Mouse (Mus musculus) kidney, postnatal 36 days (tissue): ENCODE measurements at regions not wholly inside any gene's neighbourhood (a gene's known extent, or its start where the extent isn't known, plus 50 kb on each side); places are given as distances from the start of the nearest gene placed in this dataset.

Source experiments
- DNase-seq, 2 experiments: peaks; one replicate each; pipeline ENCODE4 v3.0.0; 2021 to 2022; ENCODE audit warnings: mixed read lengths in 2 of 2

DNA sequence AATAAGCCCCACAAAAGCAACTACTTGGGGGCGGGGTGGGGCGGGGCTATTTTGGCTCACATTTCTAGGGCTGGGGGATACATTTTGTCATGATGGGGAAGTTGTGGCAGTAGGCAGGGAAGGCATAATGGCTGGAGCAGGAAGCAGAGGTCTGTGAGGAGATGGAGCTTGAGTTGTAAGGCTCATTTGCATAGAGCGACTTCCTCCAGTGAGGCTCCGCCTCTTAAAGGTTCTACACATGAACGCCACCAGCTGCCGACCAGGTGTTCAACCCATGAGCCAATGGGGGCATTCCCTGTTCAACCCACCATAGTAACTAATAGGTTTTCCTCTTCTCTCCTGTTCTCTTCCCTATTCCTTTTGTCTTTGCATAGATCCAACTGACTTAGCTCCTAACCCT lies 302.1 kb upstream of the 4931429L15Rik start:
- DNase-seq: no peak

DNA sequence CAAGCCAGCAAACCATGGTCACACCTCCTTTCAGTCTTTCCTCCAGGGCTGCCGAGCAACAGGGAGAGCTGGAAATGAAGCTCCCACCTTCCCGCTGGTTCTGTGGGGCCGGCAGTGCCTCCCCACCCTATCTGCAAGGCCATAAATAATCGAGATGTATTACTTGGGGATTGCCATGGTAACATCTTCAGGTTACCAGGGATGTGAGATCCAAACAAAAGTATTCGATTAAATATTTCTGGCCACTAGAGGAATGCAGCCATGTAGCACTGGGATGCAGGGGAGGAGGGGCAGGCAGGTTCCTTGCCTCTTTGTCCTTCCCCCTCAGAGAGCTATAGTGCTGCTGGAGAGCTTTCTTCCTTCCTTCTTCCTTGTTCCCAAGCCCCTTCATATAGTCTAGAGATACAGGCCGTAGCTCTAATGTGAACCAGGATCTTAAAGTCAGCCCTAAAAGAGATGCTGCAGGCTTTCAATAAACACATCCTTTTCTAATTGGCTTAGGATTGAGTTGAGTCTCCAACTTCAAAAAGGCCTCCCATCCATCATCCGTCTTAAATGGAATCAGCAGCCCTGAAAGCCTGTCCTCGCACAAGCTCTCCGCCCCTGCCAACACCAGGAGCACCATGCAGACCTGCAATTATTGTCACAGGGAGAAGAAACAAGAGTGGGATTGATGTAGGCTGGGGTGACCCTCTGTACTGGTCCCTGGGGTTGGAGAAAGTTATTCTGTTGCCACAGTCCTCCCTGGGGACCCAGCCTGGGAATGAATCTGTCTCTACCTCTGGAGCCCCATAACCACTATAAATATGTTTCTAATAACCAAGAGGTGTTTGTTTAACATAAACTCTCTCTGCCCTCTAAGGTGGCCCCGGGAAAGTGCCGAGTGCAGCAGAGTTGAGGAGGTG lies 290.6 kb upstream of the 4931429L15Rik start:
- DNase-seq: no peak

DNA sequence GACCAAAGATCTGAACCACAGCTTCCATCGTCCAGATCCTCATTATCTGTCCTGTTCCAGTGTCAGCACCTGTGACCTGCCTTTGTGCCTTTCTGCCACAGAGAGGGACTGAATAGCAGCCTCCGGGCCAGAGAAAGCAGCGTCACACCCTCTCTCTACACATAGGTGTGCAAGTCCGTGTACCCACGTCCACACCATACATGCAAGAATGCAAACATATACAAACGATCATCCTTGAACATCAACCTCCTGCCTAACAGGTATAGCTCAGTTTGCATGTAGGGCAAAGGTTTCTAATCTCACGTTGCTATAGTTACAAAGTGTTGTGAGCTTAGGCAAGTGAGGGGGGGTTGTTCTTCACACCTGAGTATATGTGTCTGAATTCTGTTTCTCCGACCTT lies 288.9 kb upstream of the 4931429L15Rik start:
- DNase-seq: no peak

DNA sequence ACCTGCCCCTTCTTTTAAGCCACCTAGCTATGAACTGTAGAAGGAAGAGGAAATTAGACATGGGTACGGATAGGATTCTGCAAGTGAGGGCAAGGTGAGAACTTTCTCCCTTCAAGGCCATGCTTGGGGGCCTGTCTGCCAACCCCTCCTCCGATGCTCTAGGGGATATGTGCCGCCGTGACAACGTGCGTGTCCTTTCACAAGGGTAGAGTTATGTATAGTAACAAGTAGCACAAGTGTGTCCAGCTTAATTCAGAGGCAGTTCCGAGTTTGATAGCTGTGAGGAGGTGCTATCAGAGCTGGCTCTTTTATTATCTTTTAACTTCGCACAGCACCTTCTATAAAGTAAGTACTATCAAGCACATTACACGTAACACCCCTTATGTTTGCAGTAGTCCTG lies 281.0 kb upstream of the 4931429L15Rik start:
- no peak for DNase-seq

DNA sequence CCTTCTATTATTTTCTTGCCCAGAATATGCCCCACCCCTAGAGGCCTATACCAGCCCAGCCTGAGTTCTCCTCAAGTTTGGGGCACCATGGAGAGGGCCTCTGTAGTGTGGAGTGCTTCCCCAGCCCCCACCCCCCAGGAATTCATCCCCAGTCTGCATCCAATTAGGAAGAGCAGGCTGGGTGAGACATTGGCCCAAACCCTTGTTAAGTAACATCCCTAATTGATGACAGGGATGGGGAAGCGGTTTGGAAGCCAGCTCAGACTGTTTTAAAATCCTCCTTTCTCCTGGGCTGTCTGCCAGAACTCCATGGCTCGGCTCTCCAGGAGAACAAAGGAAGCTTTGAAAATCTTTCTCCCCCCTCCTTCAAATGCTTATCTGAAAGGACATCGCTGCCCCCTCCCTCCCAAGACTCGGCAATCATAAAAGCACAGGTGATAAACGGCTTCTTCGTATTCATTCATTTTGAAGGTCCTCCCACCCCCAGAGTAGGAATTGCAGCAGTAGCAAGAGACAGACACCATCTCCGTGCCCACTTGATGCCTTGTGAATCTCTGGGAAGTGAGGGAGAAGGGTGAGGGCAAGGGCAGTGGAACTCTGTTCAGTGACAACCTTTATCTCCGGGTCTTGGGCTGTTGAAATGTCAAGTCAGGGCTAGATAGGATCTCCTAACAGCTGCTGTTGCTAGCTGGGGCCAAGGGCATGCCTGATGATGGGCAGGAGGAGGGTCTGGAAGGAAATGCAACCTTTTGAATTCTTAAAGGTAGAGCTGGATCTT lies 280.3 kb upstream of the 4931429L15Rik start:
- no peak for DNase-seq

DNA sequence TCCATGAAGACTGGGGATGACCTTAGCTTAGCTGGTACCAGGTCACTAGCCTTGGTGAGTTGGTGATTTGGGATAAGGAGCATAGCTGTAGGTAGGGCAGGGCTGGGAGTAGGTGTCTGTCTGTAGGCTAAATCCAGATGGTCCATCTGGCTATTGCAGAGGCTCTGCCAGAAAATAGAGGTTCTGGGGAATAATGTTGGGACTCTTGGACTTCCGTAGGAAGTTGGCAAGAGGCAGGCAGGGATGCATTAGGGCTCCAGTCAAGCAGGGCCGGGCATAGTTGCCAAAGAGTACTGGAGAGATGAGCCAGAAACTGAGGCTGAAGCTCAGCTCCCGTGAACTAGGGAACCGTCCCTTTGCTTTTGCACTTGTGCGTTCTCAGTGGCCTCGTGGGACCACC lies 278.7 kb upstream of the 4931429L15Rik start:
- DNase-seq: no peak

DNA sequence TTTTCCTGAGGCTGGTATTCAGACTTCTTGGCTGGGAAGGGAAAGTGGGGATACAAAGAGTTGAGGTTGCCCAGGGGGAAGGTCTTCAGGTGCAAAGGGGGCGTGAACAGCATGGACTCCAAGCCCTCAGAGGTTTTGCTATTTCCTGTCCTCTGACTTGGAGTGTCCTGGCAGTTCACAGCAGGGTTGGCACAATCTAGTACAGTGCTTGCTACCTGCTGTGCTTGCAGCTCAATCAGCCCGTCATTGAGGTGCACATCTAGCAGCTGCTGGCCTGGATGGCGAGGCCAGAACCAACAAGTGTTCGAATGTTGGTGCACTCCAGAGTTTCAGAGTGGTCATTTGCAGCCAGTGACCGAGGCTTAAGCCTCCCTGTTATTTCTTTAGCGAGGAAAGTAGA lies 273.7 kb upstream of the 4931429L15Rik start:
- DNase-seq: no peak

DNA sequence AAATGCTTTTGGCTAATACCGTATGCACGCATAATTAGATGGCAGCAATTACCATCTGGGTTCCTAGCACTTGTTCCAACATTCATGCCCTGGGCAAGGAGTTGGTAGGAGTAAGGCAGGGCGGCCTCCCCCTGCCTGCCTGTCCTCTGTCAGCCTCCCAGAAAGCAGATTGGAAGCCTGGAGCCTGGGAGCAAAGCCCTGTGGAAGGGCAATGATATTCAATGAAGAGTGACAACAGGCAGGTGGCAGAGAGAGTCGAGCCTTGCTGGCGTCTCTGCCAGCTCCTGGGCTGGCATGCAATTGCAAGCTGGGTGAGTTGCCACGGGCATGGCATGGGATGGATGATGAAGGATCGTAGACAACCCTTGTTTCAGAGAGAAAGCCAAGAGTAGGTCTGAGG lies 273.1 kb upstream of the 4931429L15Rik start:
- no peak for DNase-seq

DNA sequence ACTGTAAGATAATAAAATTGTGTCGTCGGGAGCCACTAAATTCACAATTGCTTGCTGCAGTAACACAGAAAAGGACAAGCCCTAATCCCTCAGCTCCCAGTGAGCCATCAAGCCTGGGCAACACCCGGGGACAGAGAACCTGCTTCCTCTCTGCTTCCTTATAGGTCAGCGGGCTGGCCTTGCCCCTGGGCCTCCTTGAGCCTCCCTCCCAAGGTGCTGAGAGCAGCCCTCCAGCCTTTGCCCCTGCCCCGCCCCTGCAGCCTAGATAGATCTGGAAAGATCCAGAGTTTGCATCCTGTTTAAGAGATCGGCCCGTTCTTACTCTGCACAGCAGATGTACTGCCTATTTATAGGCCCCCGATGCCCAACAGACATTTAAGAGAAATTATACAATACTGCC lies 267.0 kb upstream of the 4931429L15Rik start:
- DNase-seq: no peak

DNA sequence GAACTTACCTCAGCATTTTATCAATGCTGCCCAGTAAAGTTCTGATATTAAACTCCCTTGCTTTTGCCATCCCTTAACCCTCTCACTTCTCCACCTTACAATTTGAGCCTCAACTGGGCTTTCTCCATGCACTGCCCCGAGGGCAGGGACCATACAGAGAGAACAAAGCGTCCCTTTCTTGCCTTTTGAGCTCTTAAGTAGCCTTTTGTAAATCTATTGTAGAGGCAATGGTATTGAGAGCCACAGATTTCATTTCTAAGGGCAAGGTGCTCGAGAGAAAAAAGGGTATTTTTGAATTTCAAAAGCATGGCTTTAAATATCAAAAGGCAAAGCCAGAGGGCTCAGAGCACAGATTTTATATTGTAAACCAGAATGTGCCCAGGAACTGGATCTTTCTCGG lies 262.1 kb upstream of the 4931429L15Rik start:
- DNase-seq: no peak

DNA sequence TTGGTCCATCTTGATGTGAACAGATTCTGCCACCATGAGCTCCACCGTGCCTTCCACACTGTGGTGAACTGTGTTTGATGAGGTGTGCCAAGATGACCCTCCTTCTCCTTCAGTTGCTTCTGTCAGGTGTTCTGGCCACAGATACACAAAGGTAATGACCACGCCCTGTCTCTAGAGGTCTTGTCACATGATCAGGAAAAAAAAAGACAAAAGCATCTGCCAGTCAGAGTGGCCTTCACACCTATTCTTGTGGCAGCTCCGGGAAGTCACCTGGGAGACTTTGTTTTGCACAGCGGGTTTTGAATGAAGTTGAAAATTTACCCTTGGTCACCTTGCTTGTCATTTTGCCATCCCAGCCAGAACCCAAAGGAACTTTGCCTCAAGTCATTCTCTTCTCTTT lies 242.5 kb upstream of the 4931429L15Rik start:
- DNase-seq: no peak

DNA sequence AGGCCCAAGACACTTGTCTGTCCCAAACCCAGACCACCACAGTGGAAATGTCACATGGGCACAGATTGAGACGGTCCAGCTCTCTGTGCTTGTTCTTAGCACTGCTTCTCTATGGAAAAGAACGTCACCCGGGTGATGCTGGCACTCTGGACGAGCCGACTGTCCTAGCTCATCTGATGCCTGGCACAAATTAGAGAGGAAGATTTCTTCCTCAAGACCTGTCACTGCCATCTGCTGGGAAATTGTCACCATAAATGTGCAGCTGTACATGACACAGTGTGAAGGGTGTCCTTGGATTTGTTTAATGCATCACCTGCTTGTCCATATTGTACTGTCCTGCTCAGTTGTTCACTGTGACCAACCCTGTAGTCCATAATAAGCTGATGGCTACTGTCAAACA lies 238.7 kb upstream of the 4931429L15Rik start:
- DNase-seq: no peak

DNA sequence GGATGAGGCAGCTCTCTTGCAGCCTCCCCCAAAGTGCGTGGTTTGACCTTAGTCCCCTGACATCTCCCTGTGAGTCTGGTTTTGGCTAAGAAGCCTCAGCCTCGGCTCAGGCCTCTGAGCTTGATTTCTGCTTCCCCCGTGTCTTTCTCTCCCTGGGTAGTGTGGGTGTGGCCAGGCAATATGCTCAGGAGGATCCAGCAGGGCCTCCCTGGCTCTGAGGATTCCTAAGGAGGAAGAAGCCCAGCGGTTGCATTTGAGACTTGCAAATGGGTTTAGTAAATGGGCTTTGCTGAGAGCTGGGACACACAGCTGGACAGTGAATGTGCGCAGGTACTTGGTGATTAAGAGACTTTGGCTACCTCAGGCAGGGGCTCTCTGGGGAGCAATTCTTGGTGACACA lies 238.0 kb upstream of the 4931429L15Rik start:
- no peak for DNase-seq

DNA sequence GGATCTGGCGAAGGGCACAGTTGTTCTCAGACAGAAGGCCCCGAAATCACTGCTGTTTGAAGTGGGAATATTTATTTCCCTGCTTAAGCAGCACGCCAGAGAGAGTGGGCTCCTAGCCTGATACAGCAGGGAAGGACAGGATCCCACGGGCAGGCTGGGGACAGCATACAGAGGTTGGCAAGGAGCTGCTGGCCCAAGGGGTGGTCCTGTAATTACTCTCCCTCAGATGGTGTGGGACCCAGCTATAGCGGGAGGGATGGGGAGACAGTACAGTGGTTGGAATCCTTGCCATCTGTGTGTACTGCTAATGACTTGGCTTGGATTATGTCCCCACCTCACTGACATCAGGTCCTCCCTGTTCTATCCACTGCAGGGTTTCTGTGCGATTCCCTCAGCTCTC lies 235.4 kb upstream of the 4931429L15Rik start:
- DNase-seq: no peak

DNA sequence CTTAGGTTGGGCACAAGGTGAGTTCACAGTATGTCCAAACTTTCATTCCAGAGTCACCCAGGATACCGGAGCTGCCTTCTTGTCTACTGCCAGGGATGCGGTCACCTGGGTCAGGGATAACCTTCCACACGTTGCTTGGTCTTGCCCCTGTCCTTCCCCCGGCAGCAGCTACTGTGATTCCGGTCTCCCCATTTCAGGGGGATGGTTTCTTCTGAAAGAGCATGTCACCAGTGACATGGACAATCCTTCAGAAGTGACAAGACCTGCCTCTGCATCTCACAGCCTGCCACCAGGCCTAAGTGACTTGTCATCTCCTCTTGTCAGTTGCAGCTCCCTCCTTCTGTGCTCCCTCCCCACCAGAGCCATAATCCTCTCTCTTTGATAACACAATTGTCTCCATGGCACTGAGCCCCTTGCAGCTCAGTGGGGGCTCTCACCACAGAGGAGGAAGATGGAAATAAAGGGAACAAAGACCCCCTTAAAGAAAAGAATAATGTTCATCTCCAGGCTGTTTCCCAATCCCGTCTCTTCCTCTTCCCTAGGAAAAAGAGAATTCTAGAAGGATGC lies 234.9 kb upstream of the 4931429L15Rik start:
- DNase-seq: no peak

DNA sequence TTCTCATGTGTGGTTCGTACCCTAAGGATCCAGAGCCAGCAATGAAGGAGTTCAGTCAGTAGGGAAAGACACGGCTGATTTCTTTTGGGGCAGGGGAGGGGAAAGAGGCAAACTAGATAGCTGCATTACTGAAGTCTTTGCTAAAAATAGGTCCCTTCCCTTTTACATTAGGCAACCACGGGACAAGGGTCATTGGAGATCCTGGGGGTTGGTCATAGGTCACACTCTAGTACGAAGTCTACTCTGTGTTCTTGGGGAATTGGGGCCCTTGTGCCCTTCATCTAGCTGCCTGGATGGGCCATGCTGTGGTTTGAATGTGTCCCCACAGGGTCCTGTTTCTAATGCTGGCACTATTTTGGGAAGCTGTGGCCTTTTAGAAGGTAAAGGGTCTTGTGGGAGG lies 229.6 kb upstream of the 4931429L15Rik start:
- DNase-seq: peak; percentile 26 to 32

DNA sequence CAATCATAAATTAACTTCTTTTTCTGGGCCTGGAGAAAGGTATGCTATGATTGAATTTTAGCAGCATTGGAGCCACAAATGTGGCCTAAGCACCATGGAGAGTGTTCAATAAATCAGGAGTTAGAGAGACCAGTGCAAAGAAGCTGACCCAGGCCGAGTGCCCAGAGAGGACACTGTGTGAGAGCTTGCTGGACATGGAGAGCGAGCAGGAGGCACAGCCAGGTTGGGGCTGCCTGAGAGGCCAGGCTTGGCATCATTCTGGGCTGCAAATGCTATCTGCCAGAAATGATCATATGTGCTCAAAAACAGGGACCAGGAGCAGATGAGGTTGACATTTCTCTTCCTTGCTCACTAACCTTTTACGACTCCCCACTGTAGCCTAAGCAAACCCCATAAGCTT lies 224.5 kb upstream of the 4931429L15Rik start:
- no peak for DNase-seq

DNA sequence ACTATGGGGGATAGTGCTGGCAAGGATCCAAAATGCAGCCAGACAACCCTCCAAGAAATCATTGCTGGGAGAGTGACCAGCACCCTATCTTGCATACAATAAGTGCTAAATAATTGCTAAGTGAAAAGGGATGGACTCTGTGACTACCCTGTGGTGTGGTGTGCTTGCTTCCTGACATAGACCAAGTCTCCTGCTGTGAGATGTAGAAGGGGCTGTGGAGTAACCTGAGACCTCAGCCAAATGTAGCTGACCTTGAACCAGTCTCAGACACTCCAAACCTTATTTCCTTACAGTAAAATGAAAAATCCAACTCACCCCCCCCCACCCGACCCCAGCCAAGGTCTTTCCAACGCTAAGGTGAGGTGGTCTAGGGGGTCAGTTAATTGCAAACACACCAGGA lies 221.2 kb upstream of the 4931429L15Rik start:
- DNase-seq: no peak

DNA sequence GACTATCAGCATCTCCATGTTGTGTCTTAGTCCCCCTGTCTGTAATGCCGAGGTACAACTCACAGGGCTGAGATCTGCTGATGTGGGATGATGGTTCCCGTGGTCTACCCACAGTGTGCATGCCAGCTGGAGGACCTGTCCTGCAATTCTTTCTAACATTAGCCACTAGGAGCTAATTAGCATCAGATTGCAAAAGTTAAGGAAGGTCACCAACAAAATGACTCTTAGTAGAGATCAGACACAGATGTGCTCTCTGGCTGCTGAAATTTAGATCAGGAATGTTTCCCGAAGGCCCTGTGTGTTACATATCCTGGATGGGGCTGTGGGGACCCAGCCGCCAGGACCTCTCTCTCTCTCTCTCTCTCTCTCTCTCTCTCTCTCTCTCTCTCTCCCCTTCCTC lies 218.8 kb upstream of the 4931429L15Rik start:
- DNase-seq: no peak

DNA sequence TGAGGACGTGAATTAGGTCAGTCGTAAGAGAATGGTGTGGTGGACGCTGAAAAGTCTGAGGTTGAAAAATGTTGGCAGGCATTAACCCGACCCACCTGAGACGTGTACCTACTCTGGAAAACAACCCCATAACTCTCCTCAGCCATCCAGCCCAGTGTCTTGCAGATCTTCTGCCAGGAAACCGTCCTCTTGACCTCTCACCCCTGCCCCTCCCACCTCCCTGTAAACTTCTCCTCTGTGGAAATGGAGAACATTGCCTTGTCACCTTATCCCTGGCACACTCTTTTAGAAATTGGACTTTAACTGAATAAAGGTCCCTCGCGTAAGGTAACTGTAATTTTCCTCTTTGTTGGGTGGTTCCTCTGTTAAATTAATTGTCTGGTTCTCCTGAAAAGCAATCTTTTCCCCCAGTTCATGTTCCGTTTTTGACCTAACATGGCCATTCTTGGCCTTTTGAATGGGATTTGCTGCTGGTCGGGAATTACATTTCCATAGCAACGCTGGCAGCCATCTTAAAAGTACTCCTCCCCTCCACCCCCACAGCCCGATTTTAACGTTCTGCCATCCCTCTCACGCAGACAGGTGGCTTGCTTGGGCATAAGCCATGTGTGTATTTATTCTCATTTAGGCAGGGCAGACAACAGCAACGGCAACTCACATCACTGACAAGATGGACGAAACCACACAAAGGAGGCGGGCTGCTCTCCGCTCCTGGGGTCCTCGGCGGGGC lies 196.8 kb upstream of the 4931429L15Rik start:
- peak in 1 of 2 experiments; percentile 31 for DNase-seq

DNA sequence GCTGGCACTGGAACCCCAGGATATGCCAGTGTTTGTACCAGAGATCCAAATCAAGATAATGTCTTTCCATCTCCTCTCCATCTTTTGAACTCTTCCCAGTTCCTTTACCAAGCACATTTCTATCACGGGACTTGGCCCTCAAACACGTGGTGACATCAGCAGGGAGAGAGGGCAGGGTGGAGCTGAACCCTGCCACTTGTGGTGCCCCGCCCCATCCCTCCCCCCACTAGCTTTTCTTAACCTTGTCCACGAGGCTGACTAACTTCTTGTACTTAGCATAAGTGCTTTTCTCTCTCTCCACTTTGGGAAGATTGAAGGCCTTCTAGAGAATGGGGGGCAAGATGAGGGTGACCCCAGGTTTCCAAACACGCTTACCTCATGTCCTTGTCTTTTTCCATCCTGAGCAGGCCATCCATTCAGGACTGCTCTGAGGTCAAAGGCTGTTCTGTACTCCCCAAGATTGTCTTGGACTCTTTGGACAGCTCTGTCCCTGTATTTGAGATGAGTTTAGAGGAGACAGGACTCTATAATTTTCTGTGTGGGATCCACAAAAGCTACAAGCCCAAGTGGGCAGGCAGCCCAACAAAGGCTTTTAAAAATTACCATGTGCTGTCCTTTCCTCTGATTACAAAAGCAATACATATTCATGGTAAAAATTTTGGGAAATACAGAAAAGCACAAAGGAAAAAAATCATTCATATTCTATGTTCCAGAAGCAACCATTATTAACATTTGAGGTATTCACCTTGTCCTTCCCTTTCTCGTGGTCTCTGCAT lies 192.7 kb upstream of the 4931429L15Rik start:
- DNase-seq: no peak

DNA sequence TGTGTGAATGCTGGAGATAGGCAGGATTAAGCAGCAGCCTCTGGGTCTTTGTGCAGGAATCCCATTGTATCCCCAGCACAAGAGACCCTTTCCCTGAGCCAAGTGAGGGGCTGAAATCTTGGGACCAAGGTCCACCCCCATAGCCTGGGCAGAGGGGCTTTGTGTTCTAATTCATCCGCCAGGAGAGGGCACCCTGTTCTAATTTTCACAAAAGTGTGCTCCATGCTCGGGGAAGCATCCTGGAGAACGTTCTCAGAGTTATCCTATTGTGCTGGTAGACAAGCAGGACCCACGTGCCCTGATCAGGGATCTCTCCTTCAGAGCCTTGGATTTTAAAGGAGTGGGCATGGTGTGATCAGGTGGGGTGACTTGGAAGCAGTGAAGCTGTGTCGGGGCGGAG lies 191.5 kb upstream of the 4931429L15Rik start:
- no peak for DNase-seq
